Mouse (Mus musculus): ENCODE measurements at regions not wholly inside any gene's neighbourhood (a gene's known extent, or its start where the extent isn't known, plus 50 kb on each side); places are given as distances from the start of the nearest gene placed in this dataset.
"Not testable (repeated sequence)": the region's sequence is repeated elsewhere in the genome, so short reads cannot be mapped to it uniquely, and the experiment has no call there.

- no peak for DNase-seq (ENCODE audit: low spot score in 2 of 2)
These were observed 56.3 kb downstream of the Mterf1b start for GRCm38 (mm10) chr5:4248422-4248821.

DNA sequence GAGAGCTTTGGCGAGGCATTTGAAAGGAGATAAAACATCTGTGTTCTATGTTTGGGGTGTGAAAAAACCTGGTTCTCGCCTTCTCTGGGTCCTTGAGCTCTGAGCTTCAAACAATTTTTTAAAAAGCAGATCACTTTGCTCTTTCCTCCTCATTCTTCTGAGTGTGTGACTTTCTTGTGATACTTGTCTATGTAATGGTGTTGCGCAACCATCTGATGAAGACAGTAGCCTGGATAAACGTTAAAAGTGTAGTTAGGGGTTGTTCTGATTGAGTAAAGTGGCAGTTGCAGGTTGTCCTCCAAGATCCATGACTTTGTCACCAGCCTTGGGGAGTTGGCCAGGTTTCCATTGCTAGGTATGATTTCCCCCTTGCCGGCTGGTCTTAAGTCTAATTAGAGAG is 62.1 kb downstream of the Mterf1b start:
- DNase-seq (ENCODE audit: low spot score in 2 of 2): not testable (repeated sequence)

- DNase-seq (ENCODE audit: low spot score in 2 of 2): no peak
These were observed 65.0 kb downstream of the Mterf1b start for GRCm38 (mm10) chr5:4257048-4257750.

DNA sequence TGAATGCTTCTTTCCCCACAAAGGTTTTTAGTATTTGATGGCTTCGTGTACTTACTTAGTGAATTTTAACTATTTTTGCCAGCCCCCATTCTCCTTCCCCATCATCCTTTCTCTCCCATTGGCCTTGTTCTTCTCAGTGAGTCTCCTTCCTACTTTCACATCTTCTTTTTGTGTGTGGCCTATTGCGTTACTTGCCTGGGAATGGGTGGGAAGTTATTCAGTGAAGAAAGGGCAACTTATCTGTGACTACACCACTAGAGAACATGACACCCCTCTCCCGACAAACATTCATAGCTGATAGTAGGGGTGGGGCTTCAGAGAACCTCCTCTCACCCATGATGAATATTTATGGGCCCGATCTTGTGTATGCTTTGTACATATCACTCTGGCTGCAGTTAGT is 67.1 kb downstream of the Mterf1b start:
- no peak for DNase-seq (ENCODE audit: low spot score in 2 of 2)

DNA sequence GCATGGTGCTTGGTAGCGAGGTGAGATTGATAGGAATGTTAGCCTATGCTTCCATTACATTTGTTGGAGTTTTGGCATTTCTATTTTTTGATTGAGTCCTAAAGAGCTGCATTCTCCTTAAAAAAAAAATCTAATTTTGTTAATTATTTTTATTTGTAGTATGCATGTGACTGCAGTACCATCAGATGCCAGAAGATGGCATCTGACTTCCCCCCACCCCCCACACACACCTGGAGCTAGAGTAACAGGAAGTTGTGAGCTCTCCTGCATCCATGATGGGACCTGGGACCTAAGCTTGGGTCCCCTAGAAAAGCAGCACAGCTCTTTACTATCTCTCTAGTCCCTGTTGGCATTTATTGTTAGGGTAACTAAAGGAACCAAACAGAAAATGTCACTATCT is 70.5 kb downstream of the Mterf1b start:
- DNase-seq (ENCODE audit: low spot score in 2 of 2): no peak

DNA sequence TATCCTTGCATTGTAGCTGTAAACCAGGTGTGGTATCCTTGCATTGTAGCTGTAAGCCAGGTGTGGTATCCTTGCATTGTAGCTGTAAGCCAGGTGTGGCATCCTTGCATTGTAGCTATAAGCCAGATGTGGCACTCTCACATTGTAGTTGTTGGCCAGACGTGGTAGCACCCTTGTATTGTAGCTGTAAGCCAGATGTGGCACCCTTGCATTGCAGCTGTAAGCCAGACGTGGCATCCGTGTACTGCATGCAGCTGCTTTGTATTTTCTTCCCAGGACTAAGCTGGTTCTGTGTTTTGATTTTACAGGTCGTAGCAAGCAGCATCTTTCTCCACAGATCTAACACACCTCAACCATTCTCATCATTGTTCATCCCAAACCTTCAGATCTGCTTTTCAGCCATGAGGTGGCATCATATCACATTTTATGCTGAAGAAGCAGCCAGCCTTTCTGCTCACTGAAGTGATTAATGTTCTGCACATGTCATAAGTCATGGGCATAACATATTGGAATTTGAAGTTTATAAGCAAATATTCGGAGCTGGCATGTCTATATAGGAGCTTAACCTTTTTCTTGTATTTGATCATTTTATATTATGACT is 71.5 kb downstream of the Mterf1b start:
- DNase-seq (ENCODE audit: low spot score in 2 of 2): peak; percentile 2 to 35

GRCm38 (mm10) chr5:4267717-4268116 is 75.5 kb downstream of the Mterf1b start:
- DNase-seq (ENCODE audit: low spot score in 2 of 2): no peak

- no peak for DNase-seq (ENCODE audit: low spot score in 2 of 2)
These were observed 80.8 kb downstream of the Mterf1b start for GRCm38 (mm10) chr5:4273001-4273400.

DNA sequence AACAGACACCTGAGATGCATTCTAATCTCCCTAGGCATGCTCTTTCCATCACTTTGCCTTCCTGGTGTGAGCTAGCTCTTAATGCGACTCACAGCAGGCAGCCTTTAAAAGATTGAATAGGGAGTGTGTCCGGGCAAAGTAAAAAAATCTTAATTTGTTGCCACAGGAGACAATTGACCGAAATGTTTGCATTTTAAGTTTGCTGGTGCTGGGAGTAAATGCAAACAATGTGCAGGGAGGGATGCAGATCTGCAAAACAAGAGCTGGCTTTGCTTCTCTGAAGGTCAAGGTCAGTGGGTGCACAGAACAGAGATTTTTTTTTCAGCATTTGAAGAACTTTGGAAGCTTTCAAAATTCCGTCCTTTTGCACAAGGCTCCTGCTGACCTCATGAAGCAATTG is 111.4 kb downstream of the Mterf1b start:
- DNase-seq (ENCODE audit: low spot score in 2 of 2): no peak

- DNase-seq (ENCODE audit: low spot score in 2 of 2): no peak
These were observed 112.0 kb downstream of the Mterf1b start for GRCm38 (mm10) chr5:4304201-4304600.

GRCm38 (mm10) chr5:4308514-4308913 is 116.3 kb downstream of the Mterf1b start:
- no peak for DNase-seq (ENCODE audit: low spot score in 2 of 2)

DNA sequence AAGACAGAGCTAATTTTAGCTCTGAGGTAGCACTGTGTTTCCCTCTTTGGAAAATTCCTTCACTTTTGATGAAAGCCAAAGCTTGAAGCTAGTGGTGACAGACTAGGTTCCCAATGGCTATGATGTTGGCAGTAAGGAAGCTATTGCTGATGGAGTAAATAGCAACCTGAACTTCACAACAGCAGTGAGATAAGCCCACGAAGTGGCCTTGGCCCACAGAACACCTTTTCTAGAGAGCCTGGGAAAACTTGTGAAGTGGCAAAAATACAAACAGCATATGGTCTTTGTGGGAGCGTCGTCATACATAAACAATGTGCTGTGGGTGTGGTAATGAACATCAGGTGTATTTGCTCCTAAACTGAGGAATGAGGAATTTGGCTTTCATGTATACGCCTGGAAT is 119.0 kb downstream of the Mterf1b start:
- DNase-seq (ENCODE audit: low spot score in 2 of 2): peak in 1 of 2 experiments; percentile 1

DNA sequence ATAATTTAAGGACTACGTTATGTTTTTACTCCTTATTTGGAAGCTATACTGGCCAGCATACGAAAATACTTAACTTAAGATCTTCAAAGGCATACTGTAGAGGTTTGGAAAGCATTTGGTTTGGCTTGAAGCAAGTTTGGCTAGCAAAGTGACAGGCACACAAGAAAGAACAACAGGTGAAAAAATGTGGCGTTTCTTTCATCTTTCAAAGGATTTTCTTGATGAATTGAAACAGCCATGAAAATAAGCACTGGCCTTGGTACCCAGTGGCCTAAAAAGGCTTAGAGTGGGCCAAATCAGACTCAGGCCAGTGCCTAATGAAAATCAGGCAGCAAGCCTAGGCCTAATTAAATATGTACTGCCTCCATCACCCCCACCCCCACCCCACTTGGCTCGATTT is 119.4 kb downstream of the Mterf1b start:
- peak in 1 of 2 experiments; percentile 28 for DNase-seq (ENCODE audit: low spot score in 2 of 2)

- no peak for DNase-seq (ENCODE audit: low spot score in 2 of 2)
These were observed 120.5 kb downstream of the Mterf1b start for GRCm38 (mm10) chr5:4312675-4313074.

DNA sequence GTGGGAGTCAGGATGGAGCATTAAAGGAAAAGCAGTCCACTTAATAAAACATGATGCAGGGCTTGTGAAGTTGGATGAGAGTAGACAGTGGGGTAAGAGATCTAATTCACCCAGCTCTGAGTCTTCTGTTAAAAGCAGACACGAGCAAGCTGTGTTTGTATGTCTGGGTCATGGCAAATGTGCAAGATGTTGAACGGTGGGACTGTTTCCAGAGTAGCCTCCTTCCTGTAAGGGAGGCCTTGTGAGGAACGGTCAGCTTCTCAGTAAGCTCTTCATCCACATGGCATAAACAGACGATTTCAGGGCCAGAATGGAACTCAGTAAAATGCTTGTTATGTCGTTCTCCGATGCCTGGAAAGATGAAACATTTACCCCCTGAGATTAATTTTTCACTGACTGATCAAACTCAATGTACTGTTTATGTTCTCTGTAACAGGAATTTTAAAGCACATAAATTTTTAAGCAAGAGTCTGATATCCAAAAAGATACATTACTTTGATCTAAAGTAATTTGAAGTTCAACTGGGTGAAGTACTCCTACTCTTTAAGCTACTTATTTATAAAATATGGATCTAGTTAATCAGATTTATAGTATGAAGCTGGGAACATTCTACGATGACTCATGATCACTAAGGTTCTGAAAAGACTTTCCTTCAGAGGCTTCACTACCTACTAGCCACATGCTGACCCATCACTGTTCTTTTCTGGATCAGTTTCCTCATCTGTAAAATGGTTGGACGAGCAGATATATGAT is 130.6 kb downstream of the Mterf1b start:
- DNase-seq (ENCODE audit: low spot score in 2 of 2): no peak

DNA sequence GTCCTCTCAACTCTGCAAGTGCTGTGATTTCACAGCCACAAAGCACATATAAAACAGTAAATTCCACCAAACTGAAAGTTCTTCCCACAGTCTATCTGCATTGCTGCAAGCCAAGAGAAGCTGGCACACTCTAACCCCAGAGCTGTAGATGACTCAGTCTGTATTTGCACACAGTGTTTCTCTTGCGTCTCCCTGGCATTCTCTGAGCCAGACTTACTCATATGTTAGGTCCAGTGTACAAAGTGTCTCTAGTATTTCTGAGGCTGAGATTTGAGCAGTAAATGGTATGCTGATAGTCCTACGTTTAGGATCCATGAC is 131.2 kb downstream of the Mterf1b start:
- no peak for DNase-seq (ENCODE audit: low spot score in 2 of 2)

DNA sequence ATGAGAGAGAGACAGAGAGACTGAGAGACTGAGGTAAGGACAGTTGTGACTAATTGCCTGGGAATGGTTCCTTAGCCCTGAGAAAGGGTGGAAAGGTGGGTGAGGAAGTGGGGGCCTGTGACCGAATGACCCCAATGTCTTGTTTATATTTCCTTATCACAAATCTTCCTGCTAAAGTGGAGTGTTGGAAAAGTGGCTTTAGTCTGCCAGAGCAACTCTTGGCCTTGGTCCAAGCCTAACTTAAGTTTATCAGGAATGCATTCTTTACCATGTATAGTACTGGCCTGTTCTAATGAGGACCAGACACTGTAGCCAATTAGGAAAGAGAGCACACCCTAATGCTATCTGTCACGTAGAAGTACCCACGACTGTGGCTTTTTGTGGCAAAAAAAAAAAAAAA is 133.6 kb downstream of the Mterf1b start:
- DNase-seq (ENCODE audit: low spot score in 2 of 2): no peak

DNA sequence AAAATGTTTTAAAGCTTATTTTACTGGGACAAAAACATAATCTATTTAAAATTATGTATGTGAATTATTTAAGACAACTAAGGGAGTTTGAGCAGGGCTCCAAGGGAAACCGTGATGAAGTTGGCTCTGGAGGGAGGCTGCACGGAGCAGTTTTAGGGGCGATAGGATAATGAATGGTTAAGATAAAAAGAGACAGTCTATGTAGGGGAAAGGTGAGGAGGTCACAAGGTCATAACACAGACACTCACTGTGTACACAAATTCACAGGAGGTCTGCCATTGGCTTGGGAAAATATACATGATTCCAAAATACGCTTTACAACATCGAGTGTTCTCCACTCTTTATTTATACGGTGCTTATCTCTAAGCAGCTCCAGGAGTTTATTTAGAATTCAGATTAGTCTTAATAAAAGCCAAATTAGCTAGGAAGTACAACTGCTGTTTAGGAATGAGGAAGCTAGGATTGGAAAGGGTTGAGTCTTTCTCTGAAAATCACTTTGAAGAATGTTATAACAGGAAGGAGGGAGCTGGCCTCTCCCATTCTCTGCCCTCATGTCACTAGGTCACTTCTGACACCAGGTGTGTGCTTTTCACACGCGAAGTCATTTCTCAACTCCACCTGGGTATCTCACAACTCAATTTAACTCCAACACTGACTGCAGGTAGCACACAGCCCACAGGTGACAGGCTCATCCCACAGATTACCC is 134.3 kb downstream of the Mterf1b start:
- DNase-seq (ENCODE audit: low spot score in 2 of 2): no peak

- DNase-seq (ENCODE audit: low spot score in 2 of 2): no peak
These were observed 143.5 kb downstream of the Mterf1b start for GRCm38 (mm10) chr5:4335683-4336082.

DNA sequence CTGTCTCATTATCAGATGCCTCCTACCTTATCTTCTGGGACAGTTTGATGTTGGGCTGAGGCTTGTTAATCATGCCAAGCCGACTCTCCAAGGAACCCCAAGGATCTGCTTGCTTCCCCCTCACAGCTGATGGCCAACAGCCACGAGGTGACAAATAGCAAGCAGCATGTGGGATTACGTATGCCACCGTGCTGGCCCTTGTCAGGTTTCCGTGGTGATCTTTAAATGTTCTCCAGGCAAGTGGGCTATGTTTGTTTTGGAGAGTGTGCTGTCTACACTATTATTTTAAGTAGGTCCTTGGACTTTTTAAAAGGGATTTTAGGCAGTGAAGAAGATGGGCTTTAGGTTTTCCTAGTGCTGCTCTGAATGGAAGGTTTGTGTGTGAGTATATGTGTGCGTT is 149.8 kb downstream of the Mterf1b start:
- DNase-seq (ENCODE audit: low spot score in 2 of 2): no peak

- no peak for DNase-seq (ENCODE audit: low spot score in 2 of 2)
These were observed 152.3 kb downstream of the Mterf1b start for GRCm38 (mm10) chr5:4344458-4344857.

DNA sequence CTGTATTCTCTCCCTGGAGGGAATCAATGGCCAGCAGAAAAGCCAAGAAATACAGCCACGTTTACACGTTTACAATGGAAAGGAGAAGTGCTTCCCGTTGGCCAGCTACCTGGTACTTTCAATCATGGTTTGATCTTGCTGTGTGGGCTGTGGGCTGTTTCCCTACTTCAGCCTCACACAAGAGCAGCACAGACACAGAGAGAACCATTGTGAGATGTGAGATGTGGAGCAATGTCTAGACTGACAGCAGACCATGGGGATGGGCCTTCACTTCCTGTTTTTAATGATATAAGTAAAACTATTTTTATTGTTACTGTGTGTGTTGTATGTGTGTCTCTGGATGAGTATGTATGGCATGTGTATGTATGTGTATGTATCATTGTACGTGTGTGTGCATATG is 156.2 kb downstream of the Mterf1b start:
- no peak for DNase-seq (ENCODE audit: low spot score in 2 of 2)

GRCm38 (mm10) chr5:4349943-4350342 is 157.8 kb downstream of the Mterf1b start:
- DNase-seq (ENCODE audit: low spot score in 2 of 2): peak in 1 of 2 experiments; percentile 10
